Mouse (Mus musculus) layer of hippocampus, postnatal 36 days (tissue): Measurements from ENCODE around the gene Gpr65. TPM values are rescaled to one million over a fixed set of nuclear protein-coding genes. Genes with fewer than 3 reads are reported as not detected.
"Not testable (repeated sequence)": the region's sequence is repeated elsewhere in the genome, so short reads cannot be mapped to it uniquely, and the experiment has no call there.

ENCODE experiments used
- DNase-seq, 2 experiments: peaks; one replicate each; pipeline ENCODE4 v3.0.0; 2022
- total RNA-seq, 2 experiments: library from RNA; stranded (reverse); gene quantifications; 2 replicates each; pipeline ENCODE4 v1.2.3; 2021

Gene Gpr65
- total RNA-seq, 2 experiments from 2014 or later, result not detected

DNA sequence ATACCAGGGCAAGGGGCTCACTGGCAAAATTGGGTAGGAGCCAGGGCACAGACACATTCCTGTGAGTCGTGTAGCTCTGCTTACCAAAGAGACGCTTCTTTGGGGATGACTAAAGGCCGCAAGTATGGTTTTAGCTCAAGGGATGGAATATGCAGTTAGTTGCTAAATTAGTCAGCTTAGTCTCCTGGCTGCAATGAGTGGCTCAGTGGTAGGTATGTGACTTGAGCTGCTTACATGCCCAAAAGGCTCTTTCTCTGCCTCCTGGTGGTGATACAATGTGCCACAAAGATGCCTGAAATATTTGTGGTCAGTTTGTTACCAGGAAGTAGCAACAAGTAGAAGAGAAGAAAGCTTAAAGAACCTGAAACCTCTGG is 15.0 kb downstream of the Gpr65 start:
- DNase-seq, result no peak

DNA sequence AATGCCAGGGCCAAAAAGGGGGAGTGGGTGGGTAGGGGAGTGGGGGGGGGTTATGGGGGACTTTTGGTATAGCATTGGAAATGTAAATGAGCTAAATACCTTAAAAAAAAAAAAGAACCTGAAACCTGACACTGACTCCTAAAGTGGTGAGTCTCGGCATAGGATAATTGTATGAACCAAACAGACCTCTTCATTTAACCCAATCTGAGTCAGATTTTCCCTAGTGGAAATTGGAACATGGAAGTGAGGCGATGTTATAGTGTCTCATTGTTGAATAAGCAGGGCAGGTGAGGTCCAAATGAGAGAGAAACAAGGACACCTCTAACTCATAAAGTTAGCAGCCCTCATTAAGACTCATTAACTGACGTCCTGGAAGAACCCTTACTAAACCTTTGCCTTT is 16.0 kb downstream of the Gpr65 start:
- DNase-seq, result no peak

DNA sequence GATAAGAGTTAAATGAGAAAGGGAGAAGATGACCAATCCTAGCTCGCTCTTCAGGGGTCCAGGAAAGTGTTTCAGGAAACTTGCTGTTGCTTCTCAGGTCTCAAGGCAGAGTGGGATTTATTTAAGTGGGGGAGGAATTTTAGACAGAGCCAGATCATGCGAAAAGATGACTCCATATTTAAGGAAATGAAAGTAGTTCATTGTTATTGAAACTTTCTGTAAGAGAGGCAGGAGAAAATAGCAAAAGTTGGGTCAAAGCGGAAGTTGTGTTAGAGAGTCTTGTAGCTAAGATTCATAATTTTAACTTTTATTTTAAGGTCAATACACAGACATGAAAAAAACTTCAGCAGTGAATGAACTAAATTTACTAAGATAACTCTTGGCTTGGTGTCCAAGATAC is 22.0 kb downstream of the Gpr65 start:
- DNase-seq, result no peak

DNA sequence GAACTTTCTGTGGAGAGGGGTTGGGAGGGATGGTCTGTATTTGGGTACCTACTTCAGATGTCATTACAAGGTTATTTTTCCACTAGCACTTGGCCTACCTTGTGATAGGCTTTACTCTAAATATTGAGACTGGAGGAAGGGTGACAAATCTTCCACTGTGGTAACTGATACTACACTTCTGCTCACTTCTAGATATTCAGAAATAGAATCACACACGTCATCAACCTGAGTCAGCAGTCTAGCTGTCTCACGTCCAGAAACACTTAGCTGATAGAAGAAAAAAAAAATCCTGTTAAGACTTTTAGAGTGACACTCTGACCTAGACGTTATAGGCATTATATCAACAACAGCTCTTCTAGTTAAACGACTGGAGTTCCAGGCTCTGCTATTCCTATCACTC is 23.8 kb downstream of the Gpr65 start:
- no peak for DNase-seq

DNA sequence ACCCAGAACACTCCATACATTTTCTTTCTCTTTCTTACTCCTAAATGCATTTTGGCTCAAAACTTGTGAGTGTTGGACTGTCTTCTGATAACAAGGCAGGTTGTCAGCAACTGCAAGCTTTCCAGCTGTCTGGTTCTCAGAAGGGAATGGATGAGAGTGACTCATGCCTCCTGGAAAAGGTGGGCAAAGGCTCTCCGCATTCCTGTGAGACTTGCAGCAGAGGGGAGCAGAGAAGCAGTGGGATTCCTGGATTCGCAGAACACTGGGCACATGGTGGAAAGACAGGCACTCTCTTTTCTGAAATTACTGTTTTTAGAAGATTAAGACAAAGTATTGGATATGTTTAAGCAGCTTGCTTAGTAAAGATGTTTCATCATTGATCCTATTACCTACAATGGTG is 25.8 kb downstream of the Gpr65 start:
- DNase-seq, result no peak

DNA sequence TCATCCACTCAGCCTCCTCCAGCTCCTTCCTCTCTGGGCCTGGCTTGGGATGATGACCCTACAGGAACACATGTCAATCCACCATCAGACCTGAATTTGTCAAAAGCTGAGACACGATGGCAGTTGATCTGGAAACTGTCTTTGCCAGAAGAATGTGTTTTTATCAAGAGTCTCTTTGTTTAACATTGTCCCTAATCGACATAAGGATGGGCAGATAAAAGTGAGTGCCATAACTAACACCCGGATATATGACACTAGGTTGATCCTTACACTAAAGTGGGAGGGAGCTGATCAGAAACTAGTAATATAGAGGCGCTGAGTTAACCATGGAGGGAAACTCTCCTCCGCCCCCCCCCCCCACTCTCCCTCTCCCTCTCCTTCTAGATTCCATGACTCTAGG is 33.5 kb downstream of the Gpr65 start:
- no peak for DNase-seq

DNA sequence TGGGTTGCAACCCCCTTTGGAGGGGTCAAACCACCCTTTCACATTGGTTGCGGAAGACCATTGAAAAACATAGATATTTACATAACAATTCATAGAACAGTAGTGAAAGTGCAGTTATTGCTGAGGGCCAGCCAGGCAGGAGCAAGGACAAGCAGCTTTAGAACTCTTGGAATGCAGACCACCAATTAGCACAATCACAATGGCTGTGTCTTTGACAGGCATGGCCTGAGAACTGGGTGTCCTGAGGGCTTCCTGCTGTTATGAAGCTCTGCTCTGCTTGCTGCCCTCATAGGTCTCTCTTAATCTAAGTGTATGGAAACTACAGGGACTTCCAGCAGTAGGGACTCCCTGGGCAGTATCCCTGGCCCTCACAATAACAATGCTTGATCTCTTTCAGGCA is 34.6 kb downstream of the Gpr65 start:
- DNase-seq, result no peak

DNA sequence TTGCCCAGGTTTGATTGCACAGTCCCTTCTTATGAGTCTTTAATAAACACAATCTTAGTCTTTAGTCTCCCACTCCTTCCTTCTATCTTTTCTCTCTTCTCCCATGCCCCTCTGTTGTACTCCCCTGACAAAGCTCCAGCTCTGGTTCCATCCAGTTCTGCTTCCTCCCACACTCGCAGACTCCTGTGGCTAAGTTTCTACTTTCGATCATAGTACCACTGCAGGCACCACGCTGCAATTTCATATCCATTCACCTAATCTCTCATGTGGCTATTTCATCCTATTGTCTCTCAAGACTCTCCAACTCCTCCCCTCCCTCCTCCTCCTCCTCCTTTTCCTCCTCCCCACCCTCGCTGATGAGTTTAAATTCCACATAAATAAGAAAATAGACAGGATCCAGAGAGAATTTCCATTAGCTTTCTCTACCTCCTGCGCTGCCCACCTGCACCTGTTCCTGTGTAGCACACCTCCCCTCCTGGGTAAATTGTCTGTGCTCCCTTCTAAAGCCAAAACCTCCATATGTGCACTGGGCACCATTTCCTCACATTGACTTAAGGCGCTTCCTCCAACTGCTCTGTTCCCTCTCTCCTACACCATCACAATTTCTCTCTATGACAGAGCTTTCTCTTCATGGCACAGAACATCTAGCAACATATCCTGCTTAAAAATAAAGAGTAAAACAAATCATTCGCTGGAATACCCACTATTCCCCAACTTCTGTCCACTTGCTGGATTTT is 38.9 kb downstream of the Gpr65 start:
- DNase-seq, result no peak

DNA sequence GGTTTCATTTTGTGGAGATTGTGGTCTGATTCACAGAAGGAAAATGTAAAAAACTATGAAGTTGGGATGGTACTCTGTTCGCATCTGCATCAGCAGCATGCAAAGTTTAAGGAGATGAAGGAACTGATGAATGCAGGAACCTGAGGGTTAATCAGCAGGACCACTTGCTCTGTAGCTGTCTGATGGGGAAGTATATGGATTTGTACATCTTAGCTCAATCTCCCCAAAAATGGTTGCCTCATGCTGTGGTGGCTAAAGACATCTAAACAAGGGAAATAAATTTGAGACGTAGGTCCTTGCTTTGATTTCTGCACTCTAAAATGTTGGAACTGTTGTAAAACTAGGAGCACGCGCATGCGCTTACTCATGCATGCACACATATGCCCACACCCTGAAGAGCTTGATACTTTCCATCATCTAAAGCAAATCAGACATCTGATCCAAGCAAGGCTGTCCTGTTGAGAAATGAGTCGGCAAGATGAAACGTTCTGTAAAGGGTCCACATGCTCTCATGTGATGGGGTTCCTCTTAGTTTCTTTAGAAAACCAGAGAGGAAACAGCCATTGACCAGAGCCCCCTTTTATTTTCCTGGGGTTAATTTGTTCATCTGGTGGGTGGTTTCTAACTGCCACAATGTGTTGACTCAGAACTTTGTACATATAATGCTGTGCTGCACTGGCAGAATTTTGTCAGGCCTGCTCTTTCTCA is 43.1 kb downstream of the Gpr65 start:
- DNase-seq, result no peak

DNA sequence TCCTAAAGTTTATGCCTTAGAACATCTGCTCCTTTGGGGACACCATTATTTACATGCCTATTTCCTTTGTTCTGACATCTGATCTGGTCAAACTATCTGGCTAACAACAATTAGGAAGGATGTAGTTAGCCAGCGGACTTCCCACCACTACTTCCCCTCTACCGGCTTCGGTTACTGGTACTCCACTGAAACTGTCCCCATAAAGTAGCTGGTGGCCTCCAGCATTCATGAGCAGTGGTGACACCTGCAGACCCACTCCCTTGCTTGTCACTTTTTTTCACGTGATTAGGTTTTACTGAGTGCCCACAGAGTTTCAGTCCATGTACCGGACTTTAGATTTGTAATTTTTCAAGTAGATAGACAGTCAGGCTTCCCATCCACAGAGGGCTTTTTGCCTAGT is 47.5 kb downstream of the Gpr65 start:
- DNase-seq, result no peak

DNA sequence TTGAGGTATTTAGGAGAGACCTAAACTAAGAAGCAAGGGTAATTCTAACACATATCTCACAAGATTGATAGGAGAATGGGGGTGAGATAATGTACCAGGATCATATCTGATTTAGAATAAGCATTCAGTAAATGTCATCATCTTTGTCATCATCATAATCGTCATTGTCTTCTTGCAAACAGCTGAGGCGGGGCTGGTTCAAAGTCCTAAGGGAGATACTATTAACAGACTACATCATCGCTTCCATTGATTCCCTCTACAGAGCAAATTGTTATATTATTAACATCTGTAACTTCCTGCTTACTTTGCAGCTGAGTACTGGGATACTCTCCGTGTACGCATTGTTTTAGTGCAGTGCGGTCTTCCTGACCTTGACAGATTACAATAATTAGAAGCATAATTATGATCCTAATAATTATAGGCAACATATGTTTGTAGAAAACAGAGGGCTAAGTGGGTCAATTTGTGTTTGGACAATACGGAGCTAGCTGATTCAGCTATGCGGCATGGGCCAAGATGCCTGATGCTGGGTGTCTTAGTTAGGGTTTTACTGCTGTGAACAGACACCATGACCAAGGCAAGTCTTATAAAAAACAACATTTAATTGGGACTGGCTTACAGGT is 49.4 kb downstream of the Gpr65 start:
- DNase-seq, result no peak

DNA sequence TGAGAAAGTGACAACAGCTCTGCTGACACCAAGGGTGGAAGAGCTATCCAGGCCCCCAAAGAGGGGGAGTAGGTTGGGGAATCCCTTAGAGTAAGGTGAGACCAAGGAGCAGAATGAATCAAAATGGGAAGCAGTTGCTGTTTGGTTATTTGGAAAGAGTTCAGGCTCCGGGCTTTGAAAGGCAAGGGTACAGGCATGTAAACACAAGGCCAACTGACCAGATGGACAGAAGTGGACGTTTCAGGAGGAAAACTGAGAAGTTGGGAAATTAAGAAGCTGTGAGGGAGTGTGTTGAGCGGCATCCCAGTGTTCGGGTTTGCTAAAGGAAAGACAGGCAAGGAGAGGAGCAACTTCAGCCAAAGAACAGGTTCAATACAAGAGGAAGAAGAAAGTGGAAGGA is 54.0 kb downstream of the Gpr65 start:
- no peak for DNase-seq

DNA sequence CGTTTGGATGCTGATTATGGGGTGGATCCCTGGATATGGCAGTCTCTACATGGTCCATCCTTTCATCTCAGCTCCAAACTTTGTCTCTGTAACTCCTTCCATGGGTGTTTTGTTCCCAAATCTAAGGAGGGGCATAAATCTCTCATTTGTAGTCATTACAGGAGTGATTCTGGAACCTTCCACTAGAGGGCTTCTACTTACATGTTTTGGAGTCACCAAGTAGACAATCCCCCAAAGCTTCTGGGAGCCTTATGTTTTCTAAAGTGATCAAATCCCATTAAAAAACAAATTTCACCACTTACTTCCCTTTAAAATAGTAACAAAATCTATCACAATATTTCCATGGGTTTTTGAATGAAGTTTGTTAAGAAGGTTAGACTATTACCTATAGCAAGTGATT is 55.7 kb downstream of the Gpr65 start:
- DNase-seq, result not testable (repeated sequence)

Other genes with a start within 250 kb of the Gpr65 start
- 10 to 100 TPM; 23.7 to 24.9 TPM for gene Galc, start 9.2 kb upstream of the Gpr65 start, total RNA-seq